Mouse (Mus musculus): ENCODE measurements around the gene Rai1. TPM values are rescaled to one million over a fixed set of nuclear protein-coding genes. Genes with fewer than 3 reads are reported as not detected.

Rai1 gene
- total and polyA plus RNA-seq, 3 experiments: 41.4 to 82.5 (median 46.7) TPM

GRCm38 (mm10) chr11:60192534-60192933 lies 87.7 kb downstream of the Rai1 start:
- DNase-seq: no peak

GRCm38 (mm10) chr11:60193556-60193955 lies 88.7 kb downstream of the Rai1 start:
- no peak for DNase-seq

GRCm38 (mm10) chr11:60195108-60195507 lies 90.3 kb downstream of the Rai1 start:
- DNase-seq: no peak

- peak; percentile 64 for DNase-seq
These were observed 91.5 kb downstream of the Rai1 start for GRCm38 (mm10) chr11:60196344-60196743.

GRCm38 (mm10) chr11:60197998-60198619 lies 93.3 kb downstream of the Rai1 start:
- DNase-seq: peak; percentile 63

GRCm38 (mm10) chr11:60198651-60199050 lies 93.8 kb downstream of the Rai1 start:
- no peak for DNase-seq

GRCm38 (mm10) chr11:60199702-60200184 lies 94.9 kb downstream of the Rai1 start:
- DNase-seq: peak; percentile 91

- DNase-seq: no peak
These were observed 95.6 kb downstream of the Rai1 start for GRCm38 (mm10) chr11:60200384-60200783.

GRCm38 (mm10) chr11:60202710-60203638 lies 98.2 kb downstream of the Rai1 start:
- DNase-seq: no peak

- no peak for DNase-seq
These were observed 100.2 kb downstream of the Rai1 start for GRCm38 (mm10) chr11:60205026-60205425.

GRCm38 (mm10) chr11:60206207-60206606 lies 101.4 kb downstream of the Rai1 start:
- DNase-seq: no peak

- DNase-seq: no peak
These were observed 103.4 kb downstream of the Rai1 start for GRCm38 (mm10) chr11:60208201-60208600.

GRCm38 (mm10) chr11:60208712-60209111 lies 103.9 kb downstream of the Rai1 start:
- no peak for DNase-seq

- peak; percentile 86 for DNase-seq
These were observed 104.6 kb downstream of the Rai1 start for GRCm38 (mm10) chr11:60209217-60209932.

- no peak for DNase-seq
These were observed 105.1 kb downstream of the Rai1 start for GRCm38 (mm10) chr11:60209933-60210249.

- peak; percentile 98 for DNase-seq
These were observed 105.5 kb downstream of the Rai1 start for GRCm38 (mm10) chr11:60210305-60210724.

GRCm38 (mm10) chr11:60211152-60211551 lies 106.3 kb downstream of the Rai1 start:
- DNase-seq: no peak

GRCm38 (mm10) chr11:60211761-60212160 lies 106.9 kb downstream of the Rai1 start:
- no peak for DNase-seq

GRCm38 (mm10) chr11:60213266-60213665 lies 108.5 kb downstream of the Rai1 start:
- no peak for DNase-seq

GRCm38 (mm10) chr11:60216671-60217070 lies 111.9 kb downstream of the Rai1 start:
- DNase-seq: no peak

GRCm38 (mm10) chr11:60217467-60217866 lies 112.7 kb downstream of the Rai1 start:
- DNase-seq: no peak

GRCm38 (mm10) chr11:60219609-60220008 lies 114.8 kb downstream of the Rai1 start:
- DNase-seq: no peak

Data from adrenal gland, adult 2 months (tissue).